Mouse (Mus musculus) stomach, embryonic 16.5 days (tissue): ENCODE measurements at regions not wholly inside any gene's neighbourhood (a gene's known extent, or its start where the extent isn't known, plus 50 kb on each side); places are given as distances from the start of the nearest gene placed in this dataset.

Experiments
- ATAC-seq: fragments of 200-750 bp; cut with Nextera tagmentation; 2 replicates; pipeline ENCODE4 v1.8.0; 2017; ENCODE audit warnings: moderate number of reproducible peaks, moderate TSS enrichment; ENCODE audit not compliant: insufficient read depth, low FRiP score
- H3K27ac ChIP-seq: fragments of 300-500 bp; sonication (generic); 2 replicates; pipeline ENCODE4 v1.5.1; 2014; ENCODE audit warnings: low read length
- H3K27me3 ChIP-seq: fragments of 300-500 bp; sonication (generic); 2 replicates; pipeline ENCODE4 v1.6.1; 2014; ENCODE audit warnings: low read length, control low read depth, mixed read lengths; ENCODE audit not compliant: control insufficient read depth, insufficient read depth
- H3K36me3 ChIP-seq: fragments of 300-500 bp; sonication (generic); 2 replicates; pipeline ENCODE4 v1.6.1; 2014; ENCODE audit warnings: low read length; ENCODE audit not compliant: control insufficient read depth, insufficient read depth
- H3K4me1 ChIP-seq: fragments of 300-500 bp; sonication (generic); 2 replicates; pipeline ENCODE4 v1.6.1; 2014; ENCODE audit warnings: low read length, control low read depth, mixed read lengths; ENCODE audit not compliant: control insufficient read depth, insufficient read depth
- H3K4me2 ChIP-seq: fragments of 300-500 bp; sonication (generic); 2 replicates; pipeline ENCODE4 v1.6.1; 2014; ENCODE audit warnings: low read depth, low read length, mixed read lengths
- H3K4me3 ChIP-seq: fragments of 300-500 bp; sonication (generic); replicated peaks from 2 replicates; pipeline ENCODE4 v1.5.1; 2014; ENCODE audit warnings: mild to moderate bottlenecking, low read length
- H3K9ac ChIP-seq: fragments of 300-500 bp; sonication (generic); 2 replicates; pipeline ENCODE4 v1.6.1; 2014; ENCODE audit warnings: low read length
- H3K9me3 ChIP-seq: fragments of 300-500 bp; sonication (generic); replicated peaks from 2 replicates; pipeline ENCODE4 v1.6.1; 2016; ENCODE audit warnings: low read length, control low read depth; ENCODE audit not compliant: control insufficient read depth
- WGBS: fragments of 180-500 bp; shearing (Covaris S2); extraction: QIAGEN DNeasy Blood & Tissue Kit; methylation state at CpG from one replicate; pipeline ENCODE4 v1.1.7; 2014; 5-methylcytosine and 5-hydroxymethylcytosine counted together

DNA sequence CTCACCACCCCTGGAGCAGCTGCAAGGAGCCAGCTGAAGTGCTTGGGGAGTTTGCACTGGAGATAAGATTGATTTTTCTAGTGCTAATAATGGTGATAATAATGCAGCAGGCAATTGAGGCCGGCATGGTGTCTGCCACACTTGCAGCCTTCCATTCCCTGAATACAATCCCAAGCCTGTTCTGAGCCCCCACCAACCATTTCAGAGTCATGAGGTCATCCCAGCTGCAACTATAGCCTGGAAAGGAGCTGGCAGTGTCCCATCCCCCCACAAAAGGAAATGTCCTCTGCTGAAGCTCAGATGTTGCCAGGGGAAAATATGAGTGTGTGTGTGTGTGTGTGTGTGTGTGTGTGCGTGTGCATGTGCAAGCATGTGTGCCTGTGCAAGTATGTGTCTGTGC is 160.2 kb upstream of the Gas1 start:
- H3K4me3 ChIP-seq: no peak overlapping the region
- H3K9me3 ChIP-seq: no peaks in the 10 kb centered on the region
- H3K4me1 ChIP-seq: no peaks in the 10 kb centered on the region; the same call in 1 of the 2 replicates
- no peaks in the 10 kb centered on the region for H3K36me3 ChIP-seq
- WGBS: 50% methylated on average over 2 of the region's 2 CpGs
- no peak overlapping the region for H3K27ac ChIP-seq
- no peaks in the 10 kb centered on the region for H3K27me3 ChIP-seq
- H3K9ac ChIP-seq: no peak overlapping the region
- no peak overlapping the region for H3K4me2 ChIP-seq
- ATAC-seq: peak; percentile 40; the same call in 1 of the 2 replicates

DNA sequence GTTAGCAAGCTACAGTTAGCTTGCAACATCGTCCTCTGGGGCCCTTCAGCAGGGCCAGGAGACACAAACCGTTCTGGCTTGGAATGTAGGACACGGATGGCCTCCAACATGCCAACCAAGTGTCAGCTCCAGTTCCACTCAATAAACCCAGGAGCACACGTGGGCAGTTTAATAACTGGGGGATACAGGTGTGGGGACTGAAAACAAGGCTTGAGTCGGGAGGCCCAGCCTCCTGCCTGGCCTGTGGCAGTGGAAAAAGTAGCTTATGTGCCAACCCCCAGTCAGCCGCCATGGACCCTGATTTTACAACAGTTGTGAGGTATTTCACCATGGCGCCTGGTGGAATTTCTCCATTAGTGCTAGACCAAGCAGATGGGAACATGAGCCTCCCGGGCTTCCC is 160.9 kb upstream of the Gas1 start:
- Histone ChIP-seq H3K27me3 (no peaks in the 10 kb centered on the region), H3K4me1 (no peaks in the 10 kb centered on the region; the same call in 1 of the 2 replicates), H3K4me3 (no peak overlapping the region), H3K36me3 (no peaks in the 10 kb centered on the region), H3K4me2 (no peak overlapping the region), H3K27ac (no peak overlapping the region), H3K9ac (no peak overlapping the region), H3K9me3 (no peaks in the 10 kb centered on the region)
- ATAC-seq: no peak
- 86% methylated on average over 8 of the region's 8 CpGs for WGBS

- WGBS: 72% methylated on average over 2 of the region's 2 CpGs
- no peak for ATAC-seq
- H3K27me3 ChIP-seq: no peaks in the 10 kb centered on the region
Observed at GRCm38 (mm10) chr13:60340068-60340467, 162.9 kb upstream of the Gas1 start.

DNA sequence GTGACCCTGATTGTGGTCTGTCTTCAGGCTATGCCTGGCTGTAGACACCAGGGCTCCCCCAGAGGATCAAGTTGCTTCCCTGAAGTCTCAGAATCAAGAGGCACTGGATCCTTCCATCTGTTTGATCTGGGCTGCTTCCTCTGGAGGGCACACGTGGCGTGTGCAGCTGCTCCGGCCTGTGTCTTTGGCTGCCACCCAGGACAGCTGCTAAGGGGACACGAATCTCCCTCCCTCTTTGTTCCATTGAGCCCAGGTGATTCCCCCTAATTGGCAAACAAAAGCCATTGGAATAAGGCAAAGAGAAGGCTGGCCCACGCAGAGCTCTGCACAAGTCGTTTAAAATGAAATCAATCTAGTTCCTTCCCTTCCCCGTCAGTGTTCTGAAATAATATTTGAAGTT is 170.7 kb upstream of the Gas1 start:
- Histone ChIP-seq H3K27me3 (no peaks in the 10 kb centered on the region), H3K4me2 (no peak overlapping the region), H3K4me3 (no peak overlapping the region), H3K27ac (peak overlapping the region; percentile 34), H3K9ac (0 out of 2 replicates have a peak overlapping the region, but pooled peaks have one; percentile 17), H3K9me3 (no peaks in the 10 kb centered on the region), H3K4me1 (peaks cover 14% of the 10 kb centered on the region), H3K36me3 (no peaks in the 10 kb centered on the region)
- WGBS: 15% methylated on average over 7 of the region's 7 CpGs
- ATAC-seq: 0 out of 2 replicates have a peak, but pooled peaks have one; percentile 13

More at GRCm38 (mm10) chr13:60340068-60340467, 162.9 kb upstream of the Gas1 start:
- no peak overlapping the region for H3K27ac ChIP-seq
- no peaks in the 10 kb centered on the region; the same call in 1 of the 2 replicates for H3K4me1 ChIP-seq
- H3K4me3 ChIP-seq: no peak overlapping the region
- no peaks in the 10 kb centered on the region for H3K36me3 ChIP-seq
- no peaks in the 10 kb centered on the region for H3K9me3 ChIP-seq
- no peak overlapping the region for H3K9ac ChIP-seq
- H3K4me2 ChIP-seq: no peak overlapping the region

GRCm38 (mm10) chr13:60348438-60348837 is 171.3 kb upstream of the Gas1 start:
- H3K9ac ChIP-seq: no peak overlapping the region
- H3K4me2 ChIP-seq: no peak overlapping the region
- H3K36me3 ChIP-seq: no peaks in the 10 kb centered on the region
- no peaks in the 10 kb centered on the region for H3K27me3 ChIP-seq
- no peak overlapping the region for H3K4me3 ChIP-seq
- H3K27ac ChIP-seq: no peak overlapping the region; the same call in 1 of the 2 replicates
- 63% methylated on average over 2 of the region's 2 CpGs for WGBS
- H3K4me1 ChIP-seq: peaks cover 14% of the 10 kb centered on the region
- no peaks in the 10 kb centered on the region for H3K9me3 ChIP-seq
- no peak for ATAC-seq

GRCm38 (mm10) chr13:60355707-60356490 is 178.7 kb upstream of the Gas1 start:
- no peaks in the 10 kb centered on the region for H3K36me3 ChIP-seq
- H3K4me1 ChIP-seq: peaks cover 9% of the 10 kb centered on the region
- WGBS: 42% methylated on average over 6 of the region's 6 CpGs
- H3K27ac ChIP-seq: peak overlapping the region; percentile 4; the same call in 1 of the 2 replicates
- no peak for ATAC-seq
- no peaks in the 10 kb centered on the region for H3K9me3 ChIP-seq
- H3K9ac ChIP-seq: no peak overlapping the region
- H3K4me3 ChIP-seq: no peak overlapping the region
- no peaks in the 10 kb centered on the region for H3K27me3 ChIP-seq
- no peak overlapping the region for H3K4me2 ChIP-seq

DNA sequence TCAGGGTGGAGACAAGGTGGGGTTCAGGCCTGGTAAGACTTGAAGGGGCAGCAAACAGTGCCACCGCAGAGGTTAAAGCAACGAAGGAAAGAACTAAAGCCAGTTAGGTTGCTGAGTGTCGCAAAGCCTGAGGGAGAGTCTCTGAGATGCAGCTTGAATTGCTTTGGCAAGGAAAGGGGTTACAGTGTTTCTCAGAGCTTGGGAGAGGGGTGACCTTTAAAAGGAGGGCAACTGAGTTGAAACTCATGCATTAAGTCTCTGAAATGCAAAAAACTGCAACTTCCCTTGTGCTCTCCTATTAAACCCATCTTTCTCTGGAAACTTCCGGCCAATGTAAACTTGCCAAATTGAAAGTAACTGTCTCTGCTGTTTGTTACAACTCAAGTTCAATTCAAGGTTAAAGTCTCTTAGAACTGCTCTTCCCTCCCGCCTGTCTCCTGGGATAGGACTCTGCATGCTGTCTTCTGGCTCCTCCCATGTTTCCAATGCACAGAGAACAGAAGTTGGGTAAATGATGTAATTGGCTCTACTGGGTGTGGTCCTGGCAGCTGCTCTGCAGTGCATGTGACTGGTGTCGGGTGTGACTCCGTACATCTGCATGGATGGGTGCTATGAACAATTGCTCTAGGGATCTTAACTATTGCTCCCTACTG is 181.4 kb upstream of the Gas1 start:
- H3K27ac ChIP-seq: peak overlapping the region; percentile 66

GRCm38 (mm10) chr13:60364778-60365672 is 187.9 kb upstream of the Gas1 start:
- H3K4me3 ChIP-seq: no peak overlapping the region
- no peak overlapping the region for H3K9ac ChIP-seq
- H3K36me3 ChIP-seq: no peaks in the 10 kb centered on the region
- ATAC-seq: peak; percentile 78; the same call in 1 of the 2 replicates
- whole genome bisulfite sequencing: 39% methylated on average over 13 of the region's 13 CpGs
- no peaks in the 10 kb centered on the region; the same call in 1 of the 2 replicates for H3K4me1 ChIP-seq
- no peaks in the 10 kb centered on the region for H3K27me3 ChIP-seq
- no peaks in the 10 kb centered on the region for H3K9me3 ChIP-seq
- H3K27ac ChIP-seq: peak overlapping the region; percentile 46; the same call in 1 of the 2 replicates
- H3K4me2 ChIP-seq: 0 out of 2 replicates have a peak overlapping the region, but pooled peaks have one; percentile 14

More for the DNA sequence above, 181.4 kb upstream of the Gas1 start:
- 38% methylated on average over 7 of the region's 7 CpGs for WGBS
- no peaks in the 10 kb centered on the region for H3K9me3 ChIP-seq
- H3K9ac ChIP-seq: no peak overlapping the region
- peak; percentile 89 for ATAC-seq
- H3K4me3 ChIP-seq: no peak overlapping the region
- H3K36me3 ChIP-seq: no peaks in the 10 kb centered on the region
- H3K27me3 ChIP-seq: no peaks in the 10 kb centered on the region
- peaks cover 9% of the 10 kb centered on the region for H3K4me1 ChIP-seq
- no peak overlapping the region for H3K4me2 ChIP-seq
